Mouse (Mus musculus) thymus, adult 2 months (tissue): ENCODE measurements around the gene Cps1.

Experiments used
- CTCF ChIP-seq: fragments of 200-500 bp; IDR thresholded peaks from 2 replicates; pipeline ENCODE4 v1.5.1; 2012; ENCODE audit warnings: mild to moderate bottlenecking, control low read depth, low read length, moderate library complexity, borderline replicate concordance; ENCODE audit not compliant: control insufficient read depth, poor library complexity, insufficient read depth; ENCODE audit errors: extremely low read depth
- POLR2A ChIP-seq: fragments of 200-500 bp; IDR thresholded peaks from 2 replicates; pipeline ENCODE4 v1.6.1; 2012; ENCODE audit warnings: mild to moderate bottlenecking, low read length, control low read depth, moderate library complexity; ENCODE audit not compliant: control insufficient read depth, poor library complexity, insufficient read depth; ENCODE audit errors: extremely low read depth

DNA sequence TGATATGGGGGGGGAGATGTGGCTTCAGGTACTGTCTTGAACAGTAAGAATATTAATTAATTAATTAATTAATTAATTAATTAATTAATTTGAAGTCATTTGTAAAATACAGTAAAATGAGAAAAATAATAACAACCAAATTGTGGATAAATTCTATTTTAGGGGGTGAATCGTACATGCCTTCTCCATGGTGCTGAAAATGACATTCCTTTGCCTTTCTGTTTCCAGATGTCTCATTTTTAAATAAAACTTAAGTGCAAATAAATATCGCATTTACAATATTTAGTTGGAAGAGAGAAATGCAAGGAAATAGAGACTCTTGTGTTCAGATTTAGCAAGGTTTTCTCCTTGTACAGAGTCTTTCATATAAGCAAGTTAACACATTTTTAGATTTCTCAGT is 112.0 kb downstream of the Cps1 start:
- TF ChIP-seq CTCF (no peak), POLR2A (no peak)
